In genomic region chr11:82780134-82780533, GRCm38 (mm10) we compare ENCODE assay signal across 9 mouse cellular contexts. TPM values are rescaled to one million over a fixed set of nuclear protein-coding genes. Genes with fewer than 3 reads are reported as not detected.
A peak's percentile ranks its signal among the peaks of the same experiment; 100 is the strongest.
DNase-seq lines count a peak whose midpoint lies in the region; ATAC-seq lines count a peak whose summit lies in the region.
"Had no signal": no experiment of that assay in that cellular context is flagged by ENCODE, and none has a peak within 500 bp of the region (broad histone marks: within the 10 kb centered on the region; RNA-seq: fewer than 3 reads in every experiment).

No protein-coding gene starts in this region.

- peak overlapping the region; percentile 99 for H3K4me3 ChIP-seq in heart, embryonic 15.5 days
- peak overlapping the region; percentile 86 for H3K4me3 ChIP-seq in hindbrain, embryonic 13.5 days
- peak overlapping the region; percentile 84 for H3K4me3 ChIP-seq in midbrain, embryonic 14.5 days (replicated peaks; ENCODE audit: low read depth, low read length)

- peak overlapping the region; percentile 99 for H3K9ac ChIP-seq in heart, embryonic 15.5 days
- peak overlapping the region; percentile 96 for H3K9ac ChIP-seq in hindbrain, embryonic 13.5 days
- peak overlapping the region; percentile 96 for H3K9ac ChIP-seq in midbrain, embryonic 14.5 days (replicated peaks; ENCODE audit: low read length)

- H3K9me3 ChIP-seq in heart, embryonic 15.5 days (replicated peaks) = no peaks in the 10 kb centered on the region
- no peaks in the 10 kb centered on the region for H3K9me3 ChIP-seq in hindbrain, embryonic 13.5 days
- no peaks in the 10 kb centered on the region for H3K9me3 ChIP-seq in midbrain, embryonic 14.5 days (ENCODE audit: control insufficient read depth, low read length)

- peaks cover 16% of the 10 kb centered on the region for H3K4me1 ChIP-seq in heart, embryonic 15.5 days (replicated peaks)
- H3K4me1 ChIP-seq in hindbrain, embryonic 13.5 days (replicated peaks) = peaks cover 26% of the 10 kb centered on the region
- H3K4me1 ChIP-seq in midbrain, embryonic 14.5 days (ENCODE audit: control insufficient read depth, insufficient read depth, low read length) = peaks cover 16% of the 10 kb centered on the region

- H3K27ac ChIP-seq in heart, embryonic 15.5 days = peak overlapping the region; percentile 98; the same call in 1 of the 2 replicates
- no peak overlapping the region for H3K27ac ChIP-seq in hindbrain, embryonic 13.5 days
- H3K27ac ChIP-seq in midbrain, embryonic 14.5 days (replicated peaks; ENCODE audit: low read depth, low read length) = no peak overlapping the region

- peaks cover 18% of the 10 kb centered on the region for H3K36me3 ChIP-seq in heart, embryonic 15.5 days
- H3K36me3 ChIP-seq in hindbrain, embryonic 13.5 days = peaks cover 18% of the 10 kb centered on the region
- H3K36me3 ChIP-seq in midbrain, embryonic 14.5 days (ENCODE audit: control insufficient read depth, insufficient read depth, low read length) = peaks cover 18% of the 10 kb centered on the region

- no peak for ATAC-seq in heart, embryonic 15.5 days (replicated peaks; ENCODE audit: insufficient number of reproducible peaks, insufficient read depth, low FRiP score, low read depth)
- ATAC-seq in hindbrain, embryonic 13.5 days (ENCODE audit: low FRiP score) = no peak
- ATAC-seq in midbrain, embryonic 14.5 days (ENCODE audit: low FRiP score, low TSS enrichment) = no peak

- WGBS in heart, embryonic 15.5 days = 45% methylated on average over 5 of the region's 5 CpGs
- 66% methylated on average over 5 of the region's 5 CpGs for WGBS in hindbrain, embryonic 13.5 days
- WGBS in midbrain, embryonic 14.5 days = 62% methylated on average over 5 of the region's 5 CpGs

- DNase-seq in heart, adult 18-20 months = no peak
- DNase-seq in R1 (ENCODE audit: low read depth, low spot score) = peak; percentile 15
- no peak for DNase-seq in midbrain, embryonic 14.5 days
- no peak for DNase-seq in ovary, postnatal 10 days (ENCODE audit: low spot score)
- no peak for DNase-seq in thymus, postnatal 10 days (ENCODE audit: low spot score in 2 of 2)
- DNase-seq in lung, postnatal 14 days = no peak
- DNase-seq: kidney, postnatal 4 days had no signal

- H3K27me3 ChIP-seq in heart, embryonic 15.5 days = no peaks in the 10 kb centered on the region
- H3K27me3 ChIP-seq in hindbrain, embryonic 13.5 days = no peaks in the 10 kb centered on the region
- no peaks in the 10 kb centered on the region for H3K27me3 ChIP-seq in midbrain, embryonic 14.5 days (ENCODE audit: control insufficient read depth, insufficient read depth, low read length)

- H3K4me2 ChIP-seq in heart, embryonic 15.5 days = peak overlapping the region; percentile 77
- H3K4me2 ChIP-seq in hindbrain, embryonic 13.5 days = peak overlapping the region; percentile 71
- peak overlapping the region; percentile 73 for H3K4me2 ChIP-seq in midbrain, embryonic 14.5 days (ENCODE audit: low read length)

RNA-seq across cellular contexts. Expression of gene Lig3, which starts 0.8 kb away (rescaled TPM):
- 14.6 and 19.4 TPM in 2 replicates for polyA plus RNA-seq in heart, embryonic 15.5 days (2015; fragmentation: Nextera tagmentation; extraction: Ambion mirVana)
- total RNA-seq in heart, adult 18-20 months (2021) = 10 to 100 TPM; 12.7 to 14.7 TPM
- polyA plus RNA-seq in hindbrain, embryonic 13.5 days (2015; fragmentation: Nextera tagmentation; extraction: Ambion mirVana) = 27.0 and 29.9 TPM in 2 replicates
- polyA plus RNA-seq in midbrain, embryonic 14.5 days (2014; fragmentation: Nextera tagmentation; extraction: Ambion mirVana) = 23.0 and 35.3 TPM in 2 replicates

RNA-seq across cellular contexts. Expression of gene Zfp830, which starts 16.0 kb away (rescaled TPM):
- polyA plus RNA-seq in heart, embryonic 15.5 days (2015; fragmentation: Nextera tagmentation; extraction: Ambion mirVana) = 27.5 TPM in 2 replicates
- total RNA-seq in heart, adult 18-20 months (2021) = 10 to 100 TPM; 12.8 to 14.1 TPM
- polyA plus RNA-seq in hindbrain, embryonic 13.5 days (2015; fragmentation: Nextera tagmentation; extraction: Ambion mirVana) = 29.6 and 31.0 TPM in 2 replicates
- 24.2 and 26.9 TPM in 2 replicates for polyA plus RNA-seq in midbrain, embryonic 14.5 days (2014; fragmentation: Nextera tagmentation; extraction: Ambion mirVana)

RNA-seq across cellular contexts. Expression of gene Cct6b, which starts 16.0 kb away (rescaled TPM):
- 0.21 and 0.28 TPM in 2 replicates for polyA plus RNA-seq in heart, embryonic 15.5 days (2015; fragmentation: Nextera tagmentation; extraction: Ambion mirVana)
- under 1 TPM in 1 of 2 experiments, not detected in 1; 0.31 TPM for total RNA-seq in heart, adult 18-20 months (2021)
- 0.32 and 0.35 TPM in 2 replicates for polyA plus RNA-seq in hindbrain, embryonic 13.5 days (2015; fragmentation: Nextera tagmentation; extraction: Ambion mirVana)
- polyA plus RNA-seq in midbrain, embryonic 14.5 days (2014; fragmentation: Nextera tagmentation; extraction: Ambion mirVana) = 0.46 and 0.55 TPM in 2 replicates
